Mouse (Mus musculus) central nervous system, embryonic 14 days (tissue): Measurements from ENCODE around the gene Mterf4. TPM values are rescaled to one million over a fixed set of nuclear protein-coding genes. Genes with fewer than 3 reads are reported as not detected.

Experiments used
- polyA plus RNA-seq: library from polyadenylated mRNA; depleted of rRNA; stranded (reverse); fragments of >200 nt; gene quantifications from 2 replicates; pipeline ENCODE4 v1.2.3, GENCODE M21; 2012; rRNA removed

The Mterf4 gene
- 24.1 and 25.4 TPM in 2 replicates for polyA plus RNA-seq

DNA sequence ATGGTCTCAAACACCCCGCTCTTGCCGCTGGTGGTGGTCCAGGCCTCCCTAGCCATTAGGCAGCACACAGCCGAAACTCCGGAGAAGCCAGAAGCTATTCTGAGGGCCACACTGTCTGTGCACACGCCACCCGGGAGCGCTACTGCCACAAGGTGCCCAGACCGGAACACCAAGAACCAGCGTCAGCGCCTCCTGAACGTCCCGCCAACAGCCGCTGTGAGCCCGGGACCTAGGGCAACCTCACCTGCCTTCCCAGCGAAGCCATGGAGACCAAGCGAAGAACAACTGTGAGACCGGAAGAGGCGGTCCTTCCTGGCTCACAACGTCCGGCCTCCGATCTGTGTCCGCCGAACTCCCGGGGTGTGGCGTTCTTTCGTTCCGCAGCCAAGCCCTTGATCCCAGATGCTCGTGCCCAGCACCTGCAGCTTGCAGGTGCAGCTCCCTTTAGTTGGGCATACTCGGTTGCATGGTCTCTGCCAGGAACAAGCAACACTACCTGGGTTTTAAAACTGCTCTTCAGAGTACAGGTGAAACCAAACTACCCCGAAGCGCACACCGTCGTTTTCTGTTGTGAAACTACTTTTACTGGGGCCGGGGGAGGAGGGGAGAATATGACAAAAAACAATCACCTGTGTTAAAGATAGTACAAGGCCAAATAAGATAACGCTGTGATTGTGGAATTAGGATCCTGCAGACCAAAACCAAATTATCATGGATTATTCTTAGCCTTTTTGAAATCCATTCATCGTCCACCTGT, at the start of gene Mterf4:
Gene Mterf4 (minus strand): TSS at position 335 of the 757 bp plus-strand sequence.

DNA sequence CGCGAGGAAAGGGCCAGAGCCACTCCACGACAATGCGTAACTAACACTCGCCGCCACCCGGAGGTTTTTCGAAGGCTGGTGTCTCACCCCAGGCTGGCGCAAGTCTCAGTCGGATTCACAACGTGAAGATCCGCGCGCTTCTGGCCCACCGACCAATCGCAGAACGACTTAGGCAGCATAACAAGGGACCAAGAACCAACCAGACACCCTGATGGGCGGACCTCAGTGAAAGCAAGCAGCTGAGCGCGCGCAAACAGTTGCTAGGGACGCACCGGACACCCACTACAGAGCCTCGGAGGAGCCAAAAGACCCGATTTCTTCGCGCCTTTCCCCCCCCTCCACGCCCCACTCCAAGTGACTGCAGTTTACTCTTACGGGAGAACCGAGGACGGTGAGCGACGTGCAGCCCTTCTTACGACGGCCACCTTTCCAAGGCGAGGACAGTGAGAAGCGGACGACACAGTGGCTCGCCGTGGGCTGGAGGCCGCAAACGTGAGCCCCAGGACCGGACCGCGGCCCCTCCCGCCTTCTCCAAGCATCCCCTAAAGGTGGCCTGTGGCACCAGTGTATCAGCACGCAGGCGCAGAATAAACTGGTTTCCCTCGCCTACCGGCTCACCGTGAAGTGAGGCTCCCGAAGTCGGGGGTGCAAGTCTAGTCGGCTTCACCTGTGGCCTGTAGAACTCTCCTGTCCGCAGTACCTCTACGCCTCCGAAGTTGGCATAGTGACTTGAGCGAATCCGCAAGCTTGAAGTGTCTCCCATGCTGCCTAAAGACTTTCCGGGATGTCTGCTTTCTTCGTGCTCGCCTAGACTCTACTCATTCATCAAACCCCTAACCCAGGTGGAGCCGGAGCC, 37.2 kb upstream of the Mterf4 start, which contains the start of the genes Ppp1r7 and Pask:
Gene Ppp1r7 (plus strand): TSS at position 207 of the 856 bp plus-strand sequence.
Gene Pask (minus strand): TSS at position 835 of the 856 bp plus-strand sequence.

Other genes with a start within 250 kb of the Mterf4 start
- 128 and 137 TPM in 2 replicates for gene Kif1a, start 204.0 kb downstream of the Mterf4 start, polyA plus RNA-seq
- gene Agxt, start 170.7 kb downstream of the Mterf4 start, polyA plus RNA-seq, result not detected in 2 replicates
- 0.25 and 0.58 TPM in 2 replicates for gene 2310007B03Rik, start 145.0 kb downstream of the Mterf4 start, polyA plus RNA-seq
- 0.55 and 0.61 TPM in 2 replicates for gene Crocc2, start 137.2 kb downstream of the Mterf4 start, polyA plus RNA-seq
- 11.1 and 23.2 TPM in 2 replicates for gene Sned1, start 70.1 kb downstream of the Mterf4 start, polyA plus RNA-seq
- gene Ppp1r7, start 36.9 kb upstream of the Mterf4 start, polyA plus RNA-seq, result 12.3 and 14.5 TPM in 2 replicates
- gene Pask, start 37.6 kb upstream of the Mterf4 start, polyA plus RNA-seq, result 12.3 and 13.1 TPM in 2 replicates
- 0.53 and 0.75 TPM in 2 replicates for gene Ano7, start 68.0 kb upstream of the Mterf4 start, polyA plus RNA-seq
- gene Hdlbp, start 172.9 kb upstream of the Mterf4 start, polyA plus RNA-seq, result 80.7 and 101 TPM in 2 replicates
- gene Farp2, start 206.2 kb upstream of the Mterf4 start, polyA plus RNA-seq, result 4.7 and 6.1 TPM in 2 replicates